Mouse (Mus musculus): ENCODE measurements around the gene Timp3. TPM values are rescaled to one million over a fixed set of nuclear protein-coding genes. Genes with fewer than 3 reads are reported as not detected.

Timp3 gene
- total and polyA plus RNA-seq, 3 experiments: 80.2 to 174 (median 154) TPM

GRCm38 (mm10) chr10:86294599-86295365 lies 5.4 kb upstream of the Timp3 start:
- intact Hi-C loops (cut with DNase I): loop anchor here (5.0 kb wide), 1 partner anchor 327 kb away; no protein-coding TSS in a partner anchor
- TF ChIP-seq CTCF (IDR thresholded peaks at IDR 0.05): no peak
- no peak for TF ChIP-seq POLR2A (IDR thresholded peaks at IDR 0.05; ENCODE audit: insufficient read depth, low read depth, low read length)
- no peak for TF ChIP-seq EP300 (IDR thresholded peaks at IDR 0.05; ENCODE audit: insufficient read depth, low read depth, low read length)
- no peaks in the 10 kb centered on the region for H3K79me2 ChIP-seq (replicated peaks; ENCODE audit: control insufficient read depth, insufficient read depth, low read length)
- H3K27me3 ChIP-seq (ENCODE audit: control insufficient read depth, insufficient read depth, low read length): no peaks in the 10 kb centered on the region
- H3K4me3 ChIP-seq: no peak overlapping the region
- H3K9ac ChIP-seq (ENCODE audit: low read depth, low read length): no peak overlapping the region
- no peak overlapping the region for H3K27ac ChIP-seq
- peaks cover 7% of the 10 kb centered on the region for H3K4me1 ChIP-seq (ENCODE audit: control insufficient read depth, insufficient read depth, low read length)
- WGBS: 88% methylated on average over 10 of the region's 10 CpGs
- H3K36me3 ChIP-seq (ENCODE audit: control insufficient read depth, insufficient read depth, low read length): no peaks in the 10 kb centered on the region
- no peak for DNase-seq

GRCm38 (mm10) chr10:86295454-86296098 lies 4.6 kb upstream of the Timp3 start:
- Histone ChIP-seq H3K9ac (ENCODE audit: low read depth, low read length) (peak overlapping the region; percentile 75), H3K4me3 (no peak overlapping the region), H3K27me3 (ENCODE audit: control insufficient read depth, insufficient read depth, low read length) (no peaks in the 10 kb centered on the region), H3K4me1 (ENCODE audit: control insufficient read depth, insufficient read depth, low read length) (peaks cover 7% of the 10 kb centered on the region), H3K36me3 (ENCODE audit: control insufficient read depth, insufficient read depth, low read length) (no peaks in the 10 kb centered on the region), H3K27ac (peak overlapping the region; percentile 58), H3K79me2 (replicated peaks; ENCODE audit: control insufficient read depth, insufficient read depth, low read length) (no peaks in the 10 kb centered on the region)
- no peak for DNase-seq
- TF ChIP-seq CTCF (IDR thresholded peaks at IDR 0.05) (no peak), EP300 (IDR thresholded peaks at IDR 0.05; ENCODE audit: insufficient read depth, low read depth, low read length) (no peak), POLR2A (IDR thresholded peaks at IDR 0.05; ENCODE audit: insufficient read depth, low read depth, low read length) (no peak)
- intact Hi-C loops (cut with DNase I): loop anchor here (1.0 to 5.0 kb wide), 6 partner anchors 113 to 328 kb away; no protein-coding TSS in a partner anchor
- 65% methylated on average over 13 of the region's 13 CpGs for WGBS

GRCm38 (mm10) chr10:86296111-86296510 lies 4.1 kb upstream of the Timp3 start:
- H3K4me1 ChIP-seq (ENCODE audit: control insufficient read depth, insufficient read depth, low read length): peaks cover 7% of the 10 kb centered on the region
- no peaks in the 10 kb centered on the region for H3K36me3 ChIP-seq (ENCODE audit: control insufficient read depth, insufficient read depth, low read length)
- peak overlapping the region; percentile 58 for H3K27ac ChIP-seq
- WGBS: 7% methylated on average over 14 of the region's 14 CpGs
- intact Hi-C loops (cut with DNase I): loop anchor here (1.0 to 5.0 kb wide), 6 partner anchors 114 to 329 kb away; no protein-coding TSS in a partner anchor
- H3K27me3 ChIP-seq (ENCODE audit: control insufficient read depth, insufficient read depth, low read length): no peaks in the 10 kb centered on the region
- H3K4me3 ChIP-seq: no peak overlapping the region
- TF ChIP-seq EP300 (IDR thresholded peaks at IDR 0.05; ENCODE audit: insufficient read depth, low read depth, low read length): peak; percentile 97
- no peak for TF ChIP-seq POLR2A (IDR thresholded peaks at IDR 0.05; ENCODE audit: insufficient read depth, low read depth, low read length)
- TF ChIP-seq CTCF (IDR thresholded peaks at IDR 0.05): peak; percentile 98
- peak overlapping the region; percentile 75 for H3K9ac ChIP-seq (ENCODE audit: low read depth, low read length)
- H3K79me2 ChIP-seq (replicated peaks; ENCODE audit: control insufficient read depth, insufficient read depth, low read length): no peaks in the 10 kb centered on the region
- DNase-seq: peak; percentile 84 to 87

GRCm38 (mm10) chr10:86297307-86297706 lies 2.9 kb upstream of the Timp3 start:
- intact Hi-C loops (cut with DNase I): loop anchor here (2.0 to 5.0 kb wide), 3 partner anchors 155 to 330 kb away; no protein-coding TSS in a partner anchor
- H3K36me3 ChIP-seq (ENCODE audit: control insufficient read depth, insufficient read depth, low read length): no peaks in the 10 kb centered on the region
- H3K4me3 ChIP-seq: no peak overlapping the region
- no peak overlapping the region for H3K9ac ChIP-seq (ENCODE audit: low read depth, low read length)
- no peak overlapping the region for H3K27ac ChIP-seq
- no peaks in the 10 kb centered on the region for H3K79me2 ChIP-seq (replicated peaks; ENCODE audit: control insufficient read depth, insufficient read depth, low read length)
- DNase-seq: no peak
- no peak for TF ChIP-seq POLR2A (IDR thresholded peaks at IDR 0.05; ENCODE audit: insufficient read depth, low read depth, low read length)
- no peak for TF ChIP-seq CTCF (IDR thresholded peaks at IDR 0.05)
- no peak for TF ChIP-seq EP300 (IDR thresholded peaks at IDR 0.05; ENCODE audit: insufficient read depth, low read depth, low read length)
- H3K4me1 ChIP-seq (ENCODE audit: control insufficient read depth, insufficient read depth, low read length): peaks cover 7% of the 10 kb centered on the region
- WGBS: 97% methylated on average over 2 of the region's 2 CpGs
- no peaks in the 10 kb centered on the region for H3K27me3 ChIP-seq (ENCODE audit: control insufficient read depth, insufficient read depth, low read length)

- Histone ChIP-seq H3K27ac (no peak overlapping the region), H3K9ac (ENCODE audit: low read depth, low read length) (no peak overlapping the region), H3K27me3 (ENCODE audit: control insufficient read depth, insufficient read depth, low read length) (no peaks in the 10 kb centered on the region), H3K4me3 (no peak overlapping the region), H3K79me2 (replicated peaks; ENCODE audit: control insufficient read depth, insufficient read depth, low read length) (no peaks in the 10 kb centered on the region), H3K36me3 (ENCODE audit: control insufficient read depth, insufficient read depth, low read length) (no peaks in the 10 kb centered on the region), H3K4me1 (ENCODE audit: control insufficient read depth, insufficient read depth, low read length) (peaks cover 7% of the 10 kb centered on the region)
- no peak for DNase-seq
- WGBS: 71% methylated on average over 6 of the region's 6 CpGs
- TF ChIP-seq CTCF (IDR thresholded peaks at IDR 0.05) (no peak), POLR2A (IDR thresholded peaks at IDR 0.05; ENCODE audit: insufficient read depth, low read depth, low read length) (no peak), EP300 (IDR thresholded peaks at IDR 0.05; ENCODE audit: insufficient read depth, low read depth, low read length) (no peak)
- intact Hi-C loops (cut with DNase I): loop anchor here (5.0 kb wide), 1 partner anchor 331 kb away; no protein-coding TSS in a partner anchor
Measured at GRCm38 (mm10) chr10:86298326-86298725, 1.8 kb upstream of the Timp3 start.

Measured in heart, adult 2 months (tissue).